Mouse (Mus musculus) common myeloid progenitor, adult 5-6 weeks (primary cell): ENCODE data around the gene Gpr33. TPM values are rescaled to one million over a fixed set of nuclear protein-coding genes. Genes with fewer than 3 reads are reported as not detected.
A peak's percentile ranks its signal among the peaks of the same experiment; 100 is the strongest.

Source experiments
- ATAC-seq: replicated peaks from 2 replicates; pipeline ENCODE4 v1.8.0; 2016; ENCODE audit warnings: low read depth, mild to moderate bottlenecking, moderate TSS enrichment, inconsistent platforms; ENCODE audit not compliant: poor library complexity, severe bottlenecking
- total RNA-seq: library from RNA; stranded (forward); fragments of 200-1000, 187-1606 nt; gene quantifications from 2 replicates; pipeline ENCODE4 v1.2.3, GENCODE M21; 2017

Gpr33 gene
- total RNA-seq, 1 experiment from 2014 or later: not detected

- no peak for ATAC-seq
These were observed 39.3 kb downstream of the Gpr33 start for GRCm38 (mm10) chr12:51988536-51988935.

GRCm38 (mm10) chr12:51985826-51986225 lies 42.0 kb downstream of the Gpr33 start:
- no peak for ATAC-seq

- ATAC-seq: peak; percentile 79
These were observed 42.6 kb downstream of the Gpr33 start for GRCm38 (mm10) chr12:51985163-51985748.

GRCm38 (mm10) chr12:51983625-51984024 lies 44.2 kb downstream of the Gpr33 start:
- no peak for ATAC-seq

- ATAC-seq: peak; percentile 47; the same call in 1 of the 2 replicates
These were observed 51.3 kb downstream of the Gpr33 start for GRCm38 (mm10) chr12:51976531-51976930.

GRCm38 (mm10) chr12:51974381-51974780 lies 53.5 kb downstream of the Gpr33 start:
- ATAC-seq: no peak

Other genes with a start within 250 kb of the Gpr33 start
- gene Hectd1, start 198.5 kb downstream of the Gpr33 start, total RNA-seq: 130 and 143 TPM in 2 replicates
- gene Heatr5a, start 56.7 kb downstream of the Gpr33 start, total RNA-seq: 55.3 and 62.1 TPM in 2 replicates
- gene Dtd2, start 21.6 kb downstream of the Gpr33 start, total RNA-seq: 15.8 and 18.4 TPM in 2 replicates
- 4.4 and 4.5 TPM in 2 replicates for gene Nubpl, start 69.7 kb upstream of the Gpr33 start, total RNA-seq